Mouse (Mus musculus) granulocyte monocyte progenitor cell, adult 5-6 weeks (primary cell): ENCODE measurements around the gene Ccno. TPM values are rescaled to one million over a fixed set of nuclear protein-coding genes. Genes with fewer than 3 reads are reported as not detected.
A peak's percentile ranks its signal among the peaks of the same experiment; 100 is the strongest.

Source experiments
- ATAC-seq: replicated peaks from 2 replicates; pipeline ENCODE4 v1.8.0; 2016; ENCODE audit warnings: mild to moderate bottlenecking, moderate TSS enrichment, inconsistent platforms; ENCODE audit not compliant: poor library complexity, severe bottlenecking
- total RNA-seq, 2 experiments: library from RNA; stranded (forward) in 1 of 2; stranded (reverse) in 1 of 2; fragments of 200-712, 200-1000 nt in 1 of 2; fragments of >200 nt in 1 of 2; fragmentation: Nextera tagmentation in 1 of 2; gene quantifications; 2 replicates each; pipeline ENCODE4 v1.2.3; 2014 to 2017

The Ccno gene
- total RNA-seq (2014; fragmentation: Nextera tagmentation) (1.7 TPM in 1 of 2 replicates, not detected in the other), total RNA-seq (2017) (1.3 and 6.3 TPM in 2 replicates)

DNA sequence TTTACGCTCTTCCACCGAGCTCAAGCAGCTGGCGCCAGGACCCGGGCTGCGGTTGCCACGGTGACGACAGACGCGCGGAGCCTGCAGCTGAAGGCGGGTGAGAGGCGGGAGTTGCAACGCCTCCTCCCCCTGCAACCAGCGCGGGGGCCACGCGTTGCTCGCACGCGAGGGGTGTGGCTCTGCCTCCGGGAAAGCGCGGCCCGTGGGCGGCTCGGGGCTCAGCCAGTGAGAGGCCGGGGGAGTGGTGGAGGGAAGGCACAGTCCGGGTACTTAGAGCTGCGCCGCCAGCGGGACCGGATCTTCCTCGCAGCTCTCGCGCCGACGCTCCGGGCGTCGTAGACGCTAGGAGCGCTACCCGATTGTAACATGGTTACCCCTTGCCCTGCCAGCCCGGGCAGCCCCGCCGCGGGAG, at the start of gene Ccno:
Ccno (plus strand) TSS at position 271 of the 412 bp plus-strand sequence.
- peak; percentile 82 for ATAC-seq

DNA sequence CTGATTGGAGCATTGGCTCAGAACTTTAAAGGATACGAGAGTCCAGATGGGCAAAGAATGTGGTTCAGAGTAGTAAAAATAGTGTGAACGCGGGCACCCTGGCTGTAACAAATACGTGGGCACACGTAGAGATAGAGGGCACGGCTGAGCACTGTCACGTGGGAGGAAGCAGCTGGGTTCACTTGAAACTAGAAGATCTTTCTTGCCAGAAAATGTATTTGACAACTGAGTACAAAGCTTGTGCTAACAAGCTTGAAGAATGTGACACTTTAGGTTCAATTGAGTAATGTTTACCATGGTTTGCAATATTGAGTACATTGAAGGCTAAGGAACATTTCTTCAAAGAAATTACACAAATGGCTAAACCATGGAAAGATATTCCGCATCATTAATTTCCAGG, 49.5 kb upstream of the Ccno start:
- ATAC-seq, result no peak

DNA sequence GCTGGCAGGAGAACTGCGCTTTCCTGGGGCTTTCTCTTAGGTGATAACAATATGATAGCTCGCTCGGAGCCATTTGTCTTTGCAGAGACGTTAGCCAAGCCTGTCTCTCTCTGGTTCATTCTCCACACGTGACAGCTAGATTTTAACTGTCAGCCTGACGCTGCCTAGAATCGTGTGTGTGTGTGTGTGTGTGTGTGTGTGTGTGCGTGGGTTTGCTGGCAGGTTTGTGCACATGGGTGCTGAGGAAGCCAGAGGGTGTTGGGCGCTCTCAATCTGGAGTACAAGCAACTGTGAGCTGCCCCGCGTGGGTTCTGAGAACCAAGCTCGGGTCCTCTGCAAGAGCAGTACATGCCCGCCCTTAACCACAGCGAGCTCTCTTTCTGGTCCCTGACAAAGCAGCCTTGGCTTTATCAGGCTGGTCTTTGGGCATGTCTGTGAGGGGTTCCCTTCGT, 45.7 kb upstream of the Ccno start:
- no peak for ATAC-seq

DNA sequence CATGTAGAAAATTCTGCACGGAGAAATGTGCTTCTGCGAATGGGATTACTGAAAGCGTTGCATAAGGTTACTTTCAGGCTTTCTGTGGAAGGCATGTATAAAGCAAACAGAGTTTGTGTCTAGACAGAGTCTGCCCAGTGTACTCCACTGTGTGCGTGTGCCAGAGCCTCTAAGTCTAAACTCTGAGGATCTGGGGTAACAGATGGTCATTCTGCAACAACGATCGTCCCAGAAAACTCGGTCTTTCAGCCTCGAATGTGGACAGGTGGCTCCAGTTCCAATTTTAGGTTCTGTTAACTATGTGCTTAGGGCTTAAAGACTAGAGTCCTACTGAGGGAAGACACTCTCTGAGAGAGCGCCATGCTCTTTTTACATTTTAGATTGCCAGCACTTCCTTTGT, 42.3 kb upstream of the Ccno start:
- no peak for ATAC-seq

DNA sequence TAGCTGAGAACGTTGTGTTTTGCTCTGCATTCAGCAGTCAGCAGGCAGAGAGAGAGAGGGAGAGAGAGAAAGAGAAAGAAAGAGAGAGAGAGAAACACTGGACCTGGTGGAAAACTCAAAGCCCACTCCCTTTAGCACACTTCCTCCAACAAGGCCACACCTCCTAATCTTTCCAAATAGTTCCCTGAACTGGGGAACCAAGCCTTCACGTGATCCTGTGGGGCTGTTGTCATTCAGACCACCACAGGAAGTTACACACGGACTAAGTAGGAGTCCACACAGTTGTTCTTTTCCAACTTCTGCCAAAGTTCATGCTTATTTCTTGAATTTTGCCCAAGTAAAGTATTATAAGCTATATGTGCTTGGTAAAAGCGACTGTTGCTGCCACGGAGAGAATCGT, 41.7 kb upstream of the Ccno start:
- peak; percentile 98 for ATAC-seq

DNA sequence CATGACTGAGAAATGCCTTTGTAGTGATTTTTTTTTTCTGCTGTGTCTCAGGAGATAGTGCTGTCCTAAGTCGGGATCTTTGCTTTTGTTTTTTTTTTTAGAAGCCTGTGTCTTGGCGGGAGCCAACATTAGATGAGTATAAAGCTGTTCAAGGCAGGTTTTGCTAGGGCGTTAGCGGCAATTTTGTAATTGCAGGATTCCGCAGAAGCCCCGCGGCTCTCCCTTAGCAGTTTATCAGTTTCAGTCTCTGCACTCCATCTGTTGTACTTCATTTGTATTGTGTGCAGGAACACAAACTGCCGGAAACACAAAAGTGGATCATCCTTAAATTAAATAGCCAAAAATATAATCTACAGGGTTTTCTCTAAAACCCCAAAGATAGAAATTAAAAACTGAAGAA, 33.5 kb upstream of the Ccno start:
- ATAC-seq, result no peak

DNA sequence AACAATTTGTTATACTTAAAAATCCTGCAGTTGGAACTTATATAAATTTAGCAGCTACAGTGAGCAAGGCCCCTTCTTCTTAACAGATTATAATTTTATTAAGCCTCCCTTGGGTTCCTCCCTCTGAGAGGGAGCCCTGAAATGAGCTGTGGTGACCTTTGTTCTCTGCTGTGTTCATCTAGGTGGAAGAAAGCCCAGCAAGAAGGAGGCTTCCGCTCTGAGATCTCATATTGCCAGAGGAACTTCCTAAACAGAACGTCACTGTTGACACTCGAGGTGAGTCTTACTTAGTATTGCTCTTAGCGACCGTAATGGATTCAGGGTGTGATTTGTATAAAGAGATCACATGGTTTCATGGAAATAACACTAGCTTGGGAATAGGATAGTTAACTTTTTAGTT, 24.5 kb upstream of the Ccno start:
- no peak for ATAC-seq

DNA sequence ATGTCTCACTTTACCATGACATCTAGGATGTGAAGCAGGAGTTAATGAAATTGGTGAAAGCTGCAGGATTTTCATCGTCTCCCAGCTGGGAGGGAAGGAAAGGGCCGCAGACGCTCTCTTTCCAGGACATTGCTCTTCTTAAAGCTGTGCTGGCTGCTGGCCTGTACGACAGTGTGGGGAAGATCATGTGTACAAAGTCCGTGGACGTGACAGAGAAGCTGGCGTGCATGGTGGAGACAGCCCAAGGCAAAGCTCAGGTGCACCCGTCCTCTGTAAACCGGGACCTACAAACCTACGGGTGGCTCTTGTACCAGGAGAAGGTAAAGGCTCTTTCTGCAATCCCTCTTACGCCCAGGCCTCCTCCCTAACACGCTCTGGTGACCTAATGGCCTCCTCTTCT, 23.2 kb upstream of the Ccno start:
- ATAC-seq, result no peak

DNA sequence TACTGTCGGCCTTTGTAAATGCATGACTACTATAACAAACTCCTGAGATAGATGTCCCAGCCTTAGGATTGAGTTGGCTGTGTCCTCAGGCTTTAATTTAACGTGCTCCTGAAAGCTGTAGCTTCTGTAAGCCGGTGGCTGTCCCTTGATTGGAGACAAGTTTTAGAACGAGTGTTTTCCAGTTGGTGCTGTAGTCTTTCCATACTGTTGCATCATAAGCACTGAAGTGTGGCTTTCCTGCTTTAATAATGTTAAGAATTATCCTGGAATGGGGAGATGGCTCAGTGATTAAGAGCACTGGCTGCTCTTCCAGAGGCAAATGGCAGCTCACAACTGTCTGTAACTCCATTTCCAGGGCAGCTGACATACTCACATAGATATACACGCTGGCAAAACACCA, 20.3 kb upstream of the Ccno start:
- ATAC-seq, result no peak

DNA sequence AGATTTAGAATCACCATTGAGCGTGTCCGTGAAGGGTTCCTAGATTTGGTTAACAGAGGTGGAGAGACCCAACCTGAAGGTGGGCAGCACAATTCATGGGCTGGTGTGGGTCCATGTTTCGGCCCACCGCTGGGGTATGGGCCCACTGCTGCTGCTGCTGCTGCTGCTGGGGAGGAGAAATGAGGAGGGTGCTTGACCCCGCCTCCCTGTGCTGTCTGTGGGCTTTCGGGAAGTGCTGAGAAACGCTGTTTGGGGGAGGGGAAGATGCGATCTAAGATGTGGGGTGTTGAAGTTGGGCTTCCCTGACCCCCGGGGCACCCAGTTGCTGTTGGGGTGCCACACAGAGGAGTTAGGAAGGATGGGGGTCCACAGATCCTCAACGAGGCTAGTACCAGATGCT, 10.9 kb upstream of the Ccno start:
- peak; percentile 86 for ATAC-seq

DNA sequence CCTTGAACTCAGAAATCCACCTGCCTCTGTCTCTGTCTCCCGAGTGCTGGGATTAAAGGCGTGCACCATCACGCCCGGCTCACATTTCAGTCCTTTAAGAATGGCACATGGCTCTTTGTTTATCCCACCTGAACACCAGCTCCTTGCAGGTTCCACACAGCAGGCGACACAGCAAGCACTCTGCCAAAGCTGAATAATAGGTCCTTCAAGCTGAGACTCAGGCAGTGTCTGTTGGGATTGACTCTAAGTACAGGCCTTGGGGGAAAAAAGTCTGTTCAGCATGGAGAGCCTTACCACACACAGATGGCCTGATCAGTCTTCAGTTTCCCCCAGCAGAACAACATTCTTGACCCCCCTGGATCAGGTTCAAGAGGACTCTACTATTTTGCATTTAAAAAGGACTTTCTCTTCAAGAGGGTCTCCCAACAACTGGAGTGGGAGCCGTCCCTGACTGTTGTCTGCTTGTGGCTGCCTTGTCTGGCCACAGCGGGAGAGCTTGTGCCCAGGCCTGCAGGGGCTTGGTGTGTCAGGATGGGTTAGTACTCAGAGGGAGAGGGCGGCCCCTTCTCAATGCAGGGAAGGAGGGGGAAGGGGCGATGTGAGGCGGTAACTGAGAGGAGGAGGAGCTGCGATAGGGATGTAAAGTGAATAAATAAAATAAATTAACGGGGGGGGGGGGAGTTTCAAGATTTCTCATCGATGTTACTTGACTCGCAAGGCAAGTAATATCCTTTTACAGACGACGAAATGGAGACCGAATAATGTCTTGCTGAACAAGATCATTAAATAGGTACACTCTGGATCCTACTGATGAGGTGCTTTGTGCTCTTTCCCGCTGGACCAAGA, 1.8 kb upstream of the Ccno start:
- no peak for ATAC-seq

DNA sequence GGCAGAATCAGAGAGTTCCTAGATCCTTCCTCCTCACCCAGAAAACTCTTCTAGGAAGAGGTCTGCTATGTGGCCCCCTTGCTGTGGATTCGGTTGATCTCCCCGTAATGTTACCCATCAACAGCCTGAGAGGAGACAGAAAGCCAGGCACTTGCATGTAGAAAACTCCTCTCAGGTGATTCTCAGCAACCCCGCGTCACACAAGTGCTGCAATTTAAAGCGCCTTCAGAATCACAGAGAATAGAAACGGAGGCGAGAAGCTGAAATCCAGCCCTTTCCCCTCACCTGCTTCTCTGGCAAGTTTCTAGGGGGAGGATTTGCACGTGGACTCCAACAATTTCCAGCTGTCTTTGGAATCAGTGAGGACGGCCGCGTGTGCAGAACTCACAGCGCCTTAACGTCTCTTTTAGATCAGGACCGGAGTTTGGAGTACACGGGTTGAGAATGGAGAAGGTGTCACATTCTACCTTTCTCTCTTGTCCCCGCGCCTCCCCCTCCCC, 1.1 kb upstream of the Ccno start:
- no peak for ATAC-seq

DNA sequence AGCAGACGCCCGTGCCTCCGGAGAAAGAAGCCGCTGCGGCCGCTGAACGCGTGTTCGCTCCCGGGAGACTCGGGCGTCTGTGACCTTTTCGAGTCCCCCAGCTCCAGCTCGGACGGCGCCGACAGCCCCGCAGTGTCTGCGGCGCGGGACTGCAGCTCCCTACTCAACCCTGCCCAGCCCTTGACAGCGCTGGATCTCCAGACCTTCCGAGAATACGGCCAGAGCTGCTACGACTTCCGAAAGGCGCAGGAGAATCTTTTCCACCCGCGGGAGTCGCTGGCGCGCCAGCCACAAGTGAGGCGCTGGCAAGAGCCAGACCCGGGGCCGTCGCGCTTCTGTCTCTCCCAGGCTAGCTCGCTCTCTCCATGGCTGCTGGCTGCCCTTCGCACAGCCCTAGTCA, 389 bp downstream of the Ccno start:
- peak; percentile 4; the same call in 1 of the 2 replicates for ATAC-seq

DNA sequence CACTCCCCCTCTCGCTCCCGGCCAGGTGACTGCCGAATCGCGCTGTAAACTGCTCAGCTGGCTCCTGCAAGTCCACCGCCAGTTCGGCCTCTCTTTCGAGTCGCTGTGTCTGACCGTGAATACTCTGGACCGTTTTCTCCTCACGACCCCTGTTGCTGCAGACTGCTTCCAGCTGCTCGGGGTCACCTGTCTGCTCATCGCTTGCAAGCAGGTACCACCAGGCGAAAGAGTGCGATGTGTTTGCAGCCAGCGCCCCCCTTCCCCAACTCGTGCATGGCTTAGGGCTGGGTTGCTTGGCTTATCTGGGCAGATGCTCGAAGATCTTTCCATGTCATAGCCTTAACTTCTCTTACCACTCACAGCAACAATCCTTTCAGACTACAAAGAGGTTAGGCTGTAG, 1.3 kb downstream of the Ccno start:
- ATAC-seq, result no peak

DNA sequence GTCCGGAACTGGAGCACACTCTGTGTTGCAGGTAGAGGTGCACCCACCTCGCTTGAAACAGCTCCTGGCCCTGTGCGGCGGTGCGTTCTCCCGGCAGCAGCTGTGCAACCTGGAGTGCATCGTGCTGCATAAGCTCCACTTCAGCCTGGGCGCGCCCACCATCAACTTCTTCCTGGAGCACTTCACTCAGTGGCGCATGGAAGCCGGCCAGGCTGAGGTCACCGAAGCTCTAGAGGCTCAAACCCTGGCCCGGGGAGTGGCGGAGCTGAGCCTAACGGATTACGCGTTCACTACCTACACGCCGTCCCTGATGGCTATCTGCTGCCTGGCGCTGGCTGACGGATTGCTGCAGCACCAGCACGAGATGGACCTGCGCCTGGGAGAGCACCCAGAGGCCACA, 1.9 kb downstream of the Ccno start:
- ATAC-seq, result no peak

DNA sequence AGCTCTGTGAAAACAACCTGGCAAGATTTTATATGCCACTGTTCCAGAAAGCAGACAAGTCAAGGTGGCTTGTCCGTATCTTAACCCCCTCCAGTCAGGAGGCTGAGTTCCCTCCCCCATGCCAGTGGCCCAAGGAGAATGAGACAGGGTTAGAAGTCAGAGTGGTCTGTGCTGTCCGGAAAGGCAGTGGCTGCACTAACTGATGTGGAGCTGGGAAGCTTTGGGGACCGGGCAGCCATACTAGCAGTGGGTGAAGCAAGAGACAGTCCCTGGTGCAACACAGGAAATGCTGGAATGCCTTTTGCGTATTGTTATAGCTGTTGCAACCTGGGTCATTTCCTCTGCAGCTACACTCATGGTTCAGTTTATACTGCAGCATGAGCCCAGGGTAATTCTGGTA, 2.7 kb downstream of the Ccno start:
- peak; percentile 61 for ATAC-seq

DNA sequence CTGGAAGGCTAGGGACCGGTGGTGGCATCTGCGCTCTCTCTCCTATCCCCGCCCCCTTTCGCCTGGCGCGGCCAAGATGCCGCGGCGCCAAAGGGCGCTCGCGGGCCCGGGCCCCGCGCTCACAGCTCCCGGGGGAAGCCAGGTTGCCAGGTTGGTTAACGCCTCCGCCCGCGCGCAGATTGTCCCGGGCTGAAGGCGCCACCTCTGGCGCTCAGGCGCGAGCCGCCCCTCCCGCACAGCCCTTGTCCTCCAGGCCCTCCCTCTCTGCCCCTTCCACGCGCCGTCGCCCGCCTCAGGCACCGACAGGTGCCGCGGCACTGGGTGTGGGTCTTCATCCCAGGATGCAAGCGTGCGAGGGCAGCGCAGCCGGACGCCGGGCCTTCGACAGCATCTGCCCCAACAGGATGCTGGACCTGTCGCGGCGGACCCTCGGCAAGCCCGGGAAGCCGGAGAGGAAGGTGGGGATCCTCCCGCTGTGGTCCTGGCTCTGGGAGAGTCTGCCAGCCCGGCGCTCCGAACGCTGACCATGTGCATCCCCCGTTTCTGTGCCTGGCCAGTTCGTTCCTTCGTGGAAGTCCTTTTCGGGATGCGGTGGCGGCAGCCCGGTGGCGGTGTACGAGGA, 6.0 kb downstream of the Ccno start, which contains the start of gene Mcidas:
Mcidas (plus strand) TSS at position 315 of the 622 bp plus-strand sequence.
- ATAC-seq, result peak; percentile 4; the same call in 1 of the 2 replicates

DNA sequence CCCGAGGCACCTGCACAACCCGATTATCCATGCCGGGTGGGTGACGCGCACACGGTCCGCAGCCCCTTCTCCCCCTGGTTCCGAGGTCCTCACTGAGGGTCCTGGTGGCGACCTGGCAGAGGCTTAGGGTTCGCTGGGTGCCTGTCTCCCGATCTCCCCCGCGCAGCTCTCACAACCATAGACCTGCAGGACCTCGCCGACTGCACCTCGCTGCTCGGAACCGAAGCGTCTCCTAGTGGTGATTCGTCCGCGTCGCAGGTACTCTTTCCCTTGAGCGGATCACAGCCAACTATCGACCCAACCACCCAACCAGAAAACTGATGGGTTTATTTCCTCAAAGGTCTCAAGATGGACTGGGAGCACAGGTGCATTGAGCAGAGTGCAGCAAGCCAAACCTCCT, 6.6 kb downstream of the Ccno start:
- ATAC-seq, result peak; percentile 32

DNA sequence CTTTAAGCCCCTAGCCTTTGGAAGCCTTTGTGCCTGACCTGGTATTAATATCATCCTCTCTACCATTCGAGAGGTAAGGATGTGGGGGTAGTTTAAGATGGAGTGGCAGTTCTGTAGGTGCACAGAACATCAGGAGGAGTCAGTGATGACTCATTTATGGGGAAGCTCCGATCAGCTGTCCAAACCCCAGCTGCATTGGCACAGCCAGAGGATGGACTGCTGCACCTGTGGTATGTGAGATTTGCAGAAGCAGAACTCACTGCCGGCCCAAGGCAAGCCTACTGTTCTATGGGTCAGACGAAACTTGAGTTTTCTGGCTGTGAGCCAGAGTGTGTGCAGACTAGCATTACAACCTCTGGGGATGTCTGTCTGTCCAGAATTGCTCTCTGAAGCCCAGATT, 8.8 kb downstream of the Ccno start:
- ATAC-seq, result peak; percentile 47

DNA sequence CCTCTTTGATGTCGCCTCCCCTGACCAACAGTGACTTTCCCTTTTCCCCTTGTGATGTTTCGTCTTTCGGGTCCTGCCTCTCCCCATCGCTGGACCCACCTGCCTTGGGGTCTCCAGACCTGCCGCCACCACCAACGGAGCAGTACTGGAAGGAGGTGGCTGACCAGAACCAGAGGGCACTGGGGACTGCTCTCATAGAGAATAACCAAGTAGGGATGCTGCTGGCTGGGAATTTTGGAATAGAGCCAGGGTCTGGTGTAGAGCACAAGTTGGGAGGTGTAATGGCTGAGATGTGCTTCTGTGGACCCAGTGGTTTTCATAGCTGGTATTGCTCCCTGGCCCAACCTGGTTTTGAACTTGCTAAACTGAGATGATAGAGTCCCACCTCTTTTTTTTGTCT, 9.8 kb downstream of the Ccno start:
- no peak for ATAC-seq

DNA sequence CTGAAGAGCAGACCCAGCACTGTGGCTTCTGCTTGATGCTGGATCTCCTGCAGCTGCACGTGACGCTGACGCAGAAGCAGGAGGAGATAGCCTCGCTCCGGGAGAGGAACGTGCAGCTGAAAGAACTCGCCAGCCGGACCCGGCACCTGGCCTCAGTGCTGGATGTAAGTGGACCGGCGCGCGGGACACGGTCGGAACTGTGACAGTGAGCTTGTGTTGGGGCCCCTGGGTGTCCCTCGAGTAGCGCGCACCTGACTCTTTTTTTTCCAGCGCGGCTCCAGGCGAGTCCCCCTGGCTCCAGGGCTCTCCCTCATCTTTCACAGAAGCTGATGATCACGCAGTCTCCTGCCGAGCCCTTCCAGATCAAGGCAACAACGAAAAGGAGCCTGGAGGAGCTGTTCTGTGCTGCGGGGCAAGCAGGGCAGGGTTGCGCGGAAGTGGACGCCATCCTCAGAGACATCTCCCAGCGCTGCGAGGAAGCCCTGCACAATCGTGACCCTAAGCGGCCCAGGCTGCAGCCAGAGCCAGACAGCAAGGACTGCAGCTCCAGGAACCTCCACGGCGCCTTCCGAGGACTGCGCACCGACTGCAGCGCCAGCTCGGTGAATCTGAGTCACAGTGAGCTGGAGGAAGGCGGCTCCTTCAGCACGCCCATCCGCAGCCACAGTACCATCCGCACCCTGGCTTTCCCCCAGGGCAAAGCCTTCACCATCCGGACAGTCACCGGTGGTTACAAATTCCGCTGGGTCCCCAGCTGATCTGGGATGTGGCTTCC, 11.0 kb downstream of the Ccno start:
- peak; percentile 38 for ATAC-seq
